Mouse (Mus musculus) stomach, postnatal 0 days (tissue): ENCODE results near the gene Ptprt. TPM values are rescaled to one million over a fixed set of nuclear protein-coding genes. Genes with fewer than 3 reads are reported as not detected.
A peak's percentile ranks its signal among the peaks of the same experiment; 100 is the strongest.

ENCODE experiments used
- ATAC-seq: fragments of 200-750 bp; cut with Nextera tagmentation; 2 replicates; pipeline ENCODE4 v1.8.0; 2017; ENCODE audit not compliant: low FRiP score, low TSS enrichment
- DNase-seq: peaks from one replicate; pipeline ENCODE4 v3.0.0-alpha.2; 2016; ENCODE audit warnings: low spot score
- H3K27ac ChIP-seq: fragments of 300-500 bp; sonication (generic); replicated peaks from 2 replicates; pipeline ENCODE4 v1.5.1; 2014; ENCODE audit warnings: mild to moderate bottlenecking, control low read depth
- H3K27me3 ChIP-seq: fragments of 300-500 bp; sonication (generic); 2 replicates; pipeline ENCODE4 v1.6.1; 2014; ENCODE audit warnings: low read length; ENCODE audit not compliant: control insufficient read depth, insufficient read depth
- H3K36me3 ChIP-seq: fragments of 300-500 bp; sonication (generic); 2 replicates; pipeline ENCODE4 v1.6.1; 2014; ENCODE audit warnings: low read length, mixed read lengths; ENCODE audit not compliant: control insufficient read depth, insufficient read depth
- H3K4me1 ChIP-seq: fragments of 300-500 bp; sonication (generic); replicated peaks from 2 replicates; pipeline ENCODE4 v1.6.1; 2014; ENCODE audit warnings: antibody characterized with exemption; ENCODE audit not compliant: control insufficient read depth, insufficient read depth
- H3K4me2 ChIP-seq: fragments of 300-500 bp; sonication (generic); replicated peaks from 2 replicates; pipeline ENCODE4 v1.6.1; 2014; ENCODE audit warnings: low read depth, mild to moderate bottlenecking, control low read depth, moderate library complexity
- H3K4me3 ChIP-seq: fragments of 300-500 bp; sonication (generic); 2 replicates; pipeline ENCODE4 v1.5.1; 2014; ENCODE audit warnings: low read depth, low read length, control low read depth
- H3K9ac ChIP-seq: fragments of 300-500 bp; sonication (generic); 2 replicates; pipeline ENCODE4 v1.6.1; 2014; ENCODE audit warnings: mild to moderate bottlenecking, low read length, control low read depth, mixed read lengths
- H3K9me3 ChIP-seq: fragments of 300-500 bp; sonication (generic); 2 replicates; pipeline ENCODE4 v1.6.1; 2016; ENCODE audit warnings: low read length; ENCODE audit not compliant: control insufficient read depth
- CTCF ChIP-seq: IDR thresholded peaks from 2 replicates; pipeline ENCODE4 v1.5.1; 2016; ENCODE audit warnings: antibody characterized with exemption, low read depth, mild to moderate bottlenecking, moderate library complexity
- EP300 ChIP-seq: optimal IDR thresholded peaks from 2 replicates; pipeline ENCODE3; 2016; ENCODE audit warnings: antibody characterized with exemption
- WGBS: fragments of 180-500 bp; shearing (Covaris S2); extraction: QIAGEN DNeasy Blood & Tissue Kit; methylation state at CpG from one replicate; pipeline ENCODE4 v1.1.7; 2014; 5-methylcytosine and 5-hydroxymethylcytosine counted together
- polyA plus RNA-seq: library from polyadenylated mRNA; unstranded; fragments of >200 nt; fragmentation: Nextera tagmentation; extraction: Ambion mirVana; gene quantifications from 2 replicates; pipeline ENCODE4 v1.2.1, GENCODE M21; 2015

The Ptprt gene
- polyA plus RNA-seq, 1 experiment from 2014 or later = 0.89 TPM

GRCm38 (mm10) chr2:161767528-161767927, 893.4 kb downstream of the Ptprt start:
- ATAC-seq (no peak), DNase-seq (no peak)
- WGBS = 78% methylated on average over 2 of the region's 2 CpGs
- Histone ChIP-seq H3K27me3 (no peaks in the 10 kb centered on the region), H3K4me3 (no peak overlapping the region), H3K9me3 (no peaks in the 10 kb centered on the region), H3K27ac (no peak overlapping the region), H3K36me3 (no peaks in the 10 kb centered on the region), H3K9ac (no peak overlapping the region), H3K4me1 (no peaks in the 10 kb centered on the region), H3K4me2 (no peak overlapping the region)
- TF ChIP-seq CTCF (no peak), EP300 (no peak)

- no peak for ATAC-seq
- Histone ChIP-seq H3K9ac (no peak overlapping the region), H3K27ac (no peak overlapping the region), H3K4me1 (no peaks in the 10 kb centered on the region), H3K36me3 (no peaks in the 10 kb centered on the region), H3K27me3 (no peaks in the 10 kb centered on the region), H3K4me2 (no peak overlapping the region), H3K9me3 (no peaks in the 10 kb centered on the region), H3K4me3 (no peak overlapping the region)
- 31% methylated on average over 4 of the region's 4 CpGs for WGBS
- no peak for DNase-seq
- TF ChIP-seq CTCF = no peak
- TF ChIP-seq EP300 = no peak
Measured at GRCm38 (mm10) chr2:161713024-161713423, 947.9 kb downstream of the Ptprt start.

- H3K36me3 ChIP-seq = no peaks in the 10 kb centered on the region
- no peak overlapping the region for H3K27ac ChIP-seq
- no peak overlapping the region for H3K4me3 ChIP-seq
- no peak overlapping the region for H3K4me2 ChIP-seq
- WGBS = 76% methylated on average over 5 of the region's 5 CpGs
- H3K9ac ChIP-seq = no peak overlapping the region
- no peak for ATAC-seq
- TF ChIP-seq EP300 (no peak), CTCF (no peak)
- DNase-seq = no peak
- H3K27me3 ChIP-seq = no peaks in the 10 kb centered on the region
- H3K4me1 ChIP-seq = no peaks in the 10 kb centered on the region
- H3K9me3 ChIP-seq = no peaks in the 10 kb centered on the region
Measured at GRCm38 (mm10) chr2:161709316-161709715, 951.6 kb downstream of the Ptprt start.

GRCm38 (mm10) chr2:161706386-161706915, 954.5 kb downstream of the Ptprt start:
- H3K27ac ChIP-seq = no peak overlapping the region
- H3K9me3 ChIP-seq = no peaks in the 10 kb centered on the region
- DNase-seq = no peak
- no peaks in the 10 kb centered on the region for H3K27me3 ChIP-seq
- H3K9ac ChIP-seq = no peak overlapping the region
- H3K36me3 ChIP-seq = no peaks in the 10 kb centered on the region
- no peak overlapping the region for H3K4me2 ChIP-seq
- no peaks in the 10 kb centered on the region for H3K4me1 ChIP-seq
- TF ChIP-seq EP300 (no peak), CTCF (no peak)
- H3K4me3 ChIP-seq = no peak overlapping the region
- WGBS = 91% methylated on average over 7 of the region's 7 CpGs
- no peak for ATAC-seq

- TF ChIP-seq CTCF (no peak), EP300 (no peak)
- Histone ChIP-seq H3K9ac (no peak overlapping the region), H3K4me2 (no peak overlapping the region), H3K27ac (no peak overlapping the region), H3K4me3 (no peak overlapping the region), H3K36me3 (no peaks in the 10 kb centered on the region), H3K27me3 (no peaks in the 10 kb centered on the region), H3K4me1 (no peaks in the 10 kb centered on the region), H3K9me3 (no peaks in the 10 kb centered on the region)
- 42% methylated on average over 8 of the region's 8 CpGs for WGBS
- no peak for DNase-seq
- ATAC-seq = no peak
Measured at GRCm38 (mm10) chr2:161704811-161705210, 956.1 kb downstream of the Ptprt start.

GRCm38 (mm10) chr2:161704410-161704809, 956.5 kb downstream of the Ptprt start:
- H3K4me3 ChIP-seq = no peak overlapping the region
- ATAC-seq (no peak), DNase-seq (peak; percentile 16)
- no peak overlapping the region for H3K9ac ChIP-seq
- H3K36me3 ChIP-seq = no peaks in the 10 kb centered on the region
- H3K4me2 ChIP-seq = no peak overlapping the region
- H3K4me1 ChIP-seq = no peaks in the 10 kb centered on the region
- H3K9me3 ChIP-seq = no peaks in the 10 kb centered on the region
- TF ChIP-seq CTCF = no peak
- TF ChIP-seq EP300 = no peak
- WGBS = 43% methylated on average over 9 of the region's 9 CpGs
- no peaks in the 10 kb centered on the region for H3K27me3 ChIP-seq
- H3K27ac ChIP-seq = no peak overlapping the region
